In the genomic region with DNA sequence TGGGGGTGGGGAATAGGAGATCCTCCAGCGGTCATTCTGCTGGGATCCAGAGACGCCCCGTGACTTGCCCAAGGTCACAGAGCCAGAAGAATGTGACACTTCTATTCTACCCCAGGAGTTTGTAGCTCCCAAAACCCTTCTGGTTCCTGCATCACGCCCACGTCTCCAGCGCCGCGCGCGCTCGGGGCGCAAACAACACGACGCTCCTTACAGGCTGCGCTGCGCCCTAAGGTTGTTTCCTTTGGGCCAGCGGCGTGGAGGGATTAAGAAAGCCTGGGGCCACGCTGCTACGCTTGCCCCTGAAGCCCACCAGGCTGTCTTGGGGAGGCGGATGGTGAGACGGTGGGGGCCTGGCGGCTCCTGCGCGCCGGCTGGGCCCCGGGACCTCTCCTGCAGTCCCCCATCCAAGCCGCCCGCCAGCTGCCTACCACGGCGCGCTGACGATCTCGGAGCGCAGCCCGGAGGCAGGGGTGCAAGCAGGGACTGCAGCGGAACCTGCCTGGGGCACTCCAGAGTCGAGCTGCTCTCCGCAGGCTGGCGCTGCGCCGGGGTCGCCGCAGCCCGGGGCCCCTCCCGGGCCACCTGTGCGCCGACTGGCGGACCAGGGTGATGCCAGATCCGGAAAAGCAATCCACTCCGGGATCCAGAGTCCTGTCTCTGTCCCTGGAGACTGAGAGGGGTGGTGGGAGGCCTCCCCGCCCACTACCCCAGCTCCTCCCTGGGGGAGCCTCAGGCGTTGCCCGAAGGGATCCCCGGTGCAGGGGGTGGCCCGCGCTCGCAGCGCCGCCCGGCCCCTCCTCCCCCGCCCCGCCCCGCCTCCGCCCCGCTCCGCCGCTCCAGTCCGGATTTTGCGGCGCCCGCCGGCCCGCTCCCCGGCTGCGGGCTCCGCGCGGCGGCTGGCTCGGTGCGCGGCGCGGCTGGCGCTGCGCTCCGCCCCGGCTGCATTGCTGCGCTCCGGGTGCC, we compare ENCODE assay signal across 8 mouse cellular contexts. TPM values are rescaled to one million over a fixed set of nuclear protein-coding genes. Genes with fewer than 3 reads are reported as not detected.
DNase-seq lines count a peak whose midpoint lies in the region; ATAC-seq and TF ChIP-seq lines count a peak whose summit lies in the region.

A gene (plus strand): TSS at position 881 of the 963 bp plus-strand sequence.

- DNase-seq in NIH3T3 (ENCODE audit: low read depth), result peak; percentile 4
- DNase-seq in layer of hippocampus, adult 9-11 months, result peak; percentile 81
- peak; percentile 30 for DNase-seq in lung, postnatal 10 days
- DNase-seq in right cerebral cortex, postnatal 4 days, result peak; percentile 78

- ATAC-seq in embryonic facial prominence, embryonic 15.5 days (ENCODE audit: insufficient number of reproducible peaks, low FRiP score, low TSS enrichment, low read depth), result peak; percentile 32
- ATAC-seq in heart, embryonic 15.5 days (replicated peaks; ENCODE audit: insufficient number of reproducible peaks, insufficient read depth, low FRiP score, low read depth), result peak; percentile 53; the same call in 1 of the 2 replicates
- no peak for ATAC-seq in megakaryocyte, adult 5-6 weeks (ENCODE audit: poor library complexity, severe bottlenecking)

- H3K27me3 ChIP-seq in embryonic facial prominence, embryonic 15.5 days, result peaks cover 96% of the 10 kb centered on the region
- H3K27me3 ChIP-seq in heart, embryonic 15.5 days, result peaks cover 100% of the 10 kb centered on the region

- under 1% methylated on average over 80 of the region's 91 CpGs for whole genome bisulfite sequencing in embryonic facial prominence, embryonic 15.5 days
- WGBS in heart, embryonic 15.5 days, result under 1% methylated on average over 75 of the region's 91 CpGs

- no peaks in the 10 kb centered on the region for H3K9me3 ChIP-seq in embryonic facial prominence, embryonic 15.5 days (replicated peaks)
- no peaks in the 10 kb centered on the region for H3K9me3 ChIP-seq in heart, embryonic 15.5 days (replicated peaks)

- no peak within 1 kb of the TSS; the same call in 1 of the 2 replicates for H3K9ac ChIP-seq in embryonic facial prominence, embryonic 15.5 days
- peak within 1 kb of the TSS; percentile 48 for H3K9ac ChIP-seq in heart, embryonic 15.5 days

- H3K27ac ChIP-seq in bone marrow macrophage, adult 2 months (ENCODE audit: insufficient read depth, low read depth, low read length), result no peak within 1 kb of the TSS
- H3K27ac ChIP-seq in embryonic facial prominence, embryonic 15.5 days (replicated peaks), result no peak within 1 kb of the TSS
- H3K27ac ChIP-seq in heart, embryonic 15.5 days, result no peak within 1 kb of the TSS

- TF ChIP-seq CTCF in bone marrow macrophage, adult 2 months (IDR thresholded peaks at IDR 0.05; ENCODE audit: low read depth, low read length), result no peak

- peak within 1 kb of the TSS; percentile 54 for H3K4me3 ChIP-seq in bone marrow macrophage, adult 2 months (ENCODE audit: insufficient read depth, low read length)
- peak within 1 kb of the TSS; percentile 59 for H3K4me3 ChIP-seq in embryonic facial prominence, embryonic 15.5 days (replicated peaks)
- peak within 1 kb of the TSS; percentile 67 for H3K4me3 ChIP-seq in heart, embryonic 15.5 days

- peak within 1 kb of the TSS; percentile 100 for H3K4me2 ChIP-seq in embryonic facial prominence, embryonic 15.5 days (replicated peaks)
- peak within 1 kb of the TSS; percentile 98 for H3K4me2 ChIP-seq in heart, embryonic 15.5 days

- no peak for TF ChIP-seq POLR2A in bone marrow macrophage, adult 2 months (IDR thresholded peaks at IDR 0.05; ENCODE audit: borderline replicate concordance, low read depth, low read length)

- no peaks in the 10 kb centered on the region for H3K36me3 ChIP-seq in embryonic facial prominence, embryonic 15.5 days
- no peaks in the 10 kb centered on the region for H3K36me3 ChIP-seq in heart, embryonic 15.5 days

- H3K4me1 ChIP-seq in bone marrow macrophage, adult 2 months (ENCODE audit: control insufficient read depth, insufficient read depth, low read length), result no peaks in the 10 kb centered on the region
- H3K4me1 ChIP-seq in embryonic facial prominence, embryonic 15.5 days, result peaks cover 27% of the 10 kb centered on the region
- peaks cover 21% of the 10 kb centered on the region for H3K4me1 ChIP-seq in heart, embryonic 15.5 days (replicated peaks)

RNA-seq across cellular contexts. Expression of the gene that starts here (rescaled TPM):
- 0.60 TPM in 1 of 2 replicates, not detected in the other for polyA plus RNA-seq in bone marrow macrophage, adult 2 months (2012; ENCODE audit: insufficient read depth, insufficient read length, missing spikeins)
- 1.5 and 2.0 TPM in 2 replicates for polyA plus RNA-seq in embryonic facial prominence, embryonic 15.5 days (2015; fragmentation: Nextera tagmentation; extraction: Ambion mirVana)
- polyA plus RNA-seq in heart, embryonic 15.5 days (2015; fragmentation: Nextera tagmentation; extraction: Ambion mirVana), result 1.3 and 2.8 TPM in 2 replicates
- 0.38 and 0.71 TPM in 2 replicates for total RNA-seq in megakaryocyte, adult 5-6 weeks (2015)
- 0.24 and 1.8 TPM in 2 replicates for total RNA-seq in megakaryocyte, adult 5-6 weeks (2017)

Comparison
In these comparisons a context has a peak if more than half of its experiments do, and no peak if none do; other contexts are left out.
1. DNase-seq: peak in every context shown above with its lines; median percentile 81 in layer of hippocampus, adult 9-11 months; 78 in right cerebral cortex, postnatal 4 days; 30 in lung, postnatal 10 days; 4 in NIH3T3.